Mouse (Mus musculus) spleen, postnatal 14 days (tissue): ENCODE data around the gene Gm11627.
A peak's percentile ranks its signal among the peaks of the same experiment; 100 is the strongest.

ENCODE experiments used
- DNase-seq, 2 experiments: peaks; one replicate each; pipeline ENCODE4 v3.0.0; 2021 to 2022; ENCODE audit warnings: low spot score in 2 of 2

Gm11627 gene

DNA sequence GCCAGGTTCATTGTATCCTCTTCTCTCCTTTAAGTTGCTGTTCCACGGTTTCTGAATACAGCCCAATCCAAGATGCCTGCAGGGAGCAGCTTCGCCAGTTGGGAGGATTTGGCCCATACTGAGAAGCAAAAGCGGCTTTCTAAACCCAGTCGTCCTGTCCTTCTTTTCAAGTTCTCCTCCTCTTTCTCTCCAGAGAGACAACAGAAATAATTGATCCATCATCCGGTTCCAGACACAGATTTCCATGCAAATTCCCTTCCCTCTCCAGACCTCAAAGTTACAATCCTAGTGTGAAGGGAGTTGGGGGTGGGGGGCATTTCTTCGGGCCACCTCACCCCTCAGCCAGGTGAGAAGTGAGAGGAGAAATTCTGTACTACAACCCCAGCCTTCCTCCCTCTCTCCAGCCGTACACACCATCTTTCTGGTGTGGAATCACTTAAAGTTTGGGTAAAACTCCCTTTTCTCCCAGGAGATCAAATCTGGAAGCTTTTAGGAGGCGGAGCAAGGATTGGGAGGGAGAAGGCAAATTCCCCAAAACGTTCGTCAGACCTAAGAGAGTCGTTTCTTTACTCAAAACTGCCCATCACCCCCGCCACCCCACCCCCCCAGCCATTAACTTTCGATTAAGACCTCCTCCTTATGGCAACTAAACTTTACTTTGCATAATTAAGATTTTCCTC is 23.7 kb upstream of the Gm11627 start:
- no peak for DNase-seq

DNA sequence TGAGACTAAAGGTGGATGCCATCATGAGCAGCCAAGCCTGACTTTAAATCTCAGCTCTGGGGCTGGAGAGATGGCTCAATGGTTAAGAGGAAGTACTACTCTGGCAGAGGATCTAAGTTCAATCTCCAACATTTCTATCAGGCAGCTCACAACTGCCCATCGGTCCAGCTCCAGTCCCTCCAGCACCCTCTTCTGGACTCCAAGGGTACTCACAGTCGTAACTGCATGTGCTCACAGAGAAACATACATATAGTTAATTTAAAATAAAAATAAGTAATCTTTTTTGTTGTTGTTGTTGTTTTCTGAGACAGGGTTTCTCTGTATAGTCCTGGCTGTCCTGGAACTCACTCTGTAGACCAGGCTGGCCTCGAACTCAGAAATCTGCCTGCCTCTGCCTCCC is 20.7 kb upstream of the Gm11627 start:
- DNase-seq: no peak

DNA sequence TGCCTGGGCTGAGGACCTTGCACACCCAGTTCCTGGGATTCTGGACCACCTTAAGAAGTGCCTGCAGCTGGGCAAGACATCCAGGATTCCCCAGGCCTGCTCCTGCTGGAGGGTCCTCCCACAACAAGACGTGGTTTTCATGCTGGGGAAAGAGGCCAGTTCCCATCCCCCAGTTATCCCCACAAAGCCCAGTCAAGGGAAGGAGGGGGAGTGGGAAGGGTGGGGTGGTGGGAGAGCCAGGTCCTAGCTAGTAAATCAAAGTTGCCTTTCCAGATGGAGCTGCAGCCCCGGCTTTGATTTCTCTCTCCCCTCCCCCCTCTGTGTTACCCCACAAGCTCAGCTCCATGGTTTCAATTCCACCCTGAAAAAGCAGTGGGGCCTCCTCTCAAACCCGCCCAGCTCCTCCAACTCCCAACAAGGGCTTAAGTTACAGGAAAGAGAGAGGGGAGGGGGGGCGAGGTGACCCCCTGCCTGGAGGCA is 16.1 kb upstream of the Gm11627 start:
- no peak for DNase-seq

DNA sequence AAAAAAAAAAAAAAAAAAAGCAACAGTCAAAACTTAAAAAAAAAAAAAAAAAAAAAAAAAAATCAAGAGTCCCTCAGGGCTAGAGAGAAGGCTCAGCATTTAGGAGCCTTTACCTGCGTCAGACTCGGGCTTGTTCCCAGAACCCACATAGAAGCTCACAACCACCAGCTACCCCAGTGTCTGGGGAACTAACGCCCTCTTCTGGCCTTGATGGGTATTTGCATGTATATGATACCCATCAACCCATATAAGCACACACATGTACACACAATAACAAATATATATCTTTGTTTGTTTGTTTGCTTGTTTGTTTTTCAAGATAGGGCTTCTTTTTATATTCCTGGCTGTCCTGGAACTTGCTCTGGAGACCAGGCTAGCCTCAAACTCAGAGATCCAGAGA is 8.3 kb upstream of the Gm11627 start:
- no peak for DNase-seq

DNA sequence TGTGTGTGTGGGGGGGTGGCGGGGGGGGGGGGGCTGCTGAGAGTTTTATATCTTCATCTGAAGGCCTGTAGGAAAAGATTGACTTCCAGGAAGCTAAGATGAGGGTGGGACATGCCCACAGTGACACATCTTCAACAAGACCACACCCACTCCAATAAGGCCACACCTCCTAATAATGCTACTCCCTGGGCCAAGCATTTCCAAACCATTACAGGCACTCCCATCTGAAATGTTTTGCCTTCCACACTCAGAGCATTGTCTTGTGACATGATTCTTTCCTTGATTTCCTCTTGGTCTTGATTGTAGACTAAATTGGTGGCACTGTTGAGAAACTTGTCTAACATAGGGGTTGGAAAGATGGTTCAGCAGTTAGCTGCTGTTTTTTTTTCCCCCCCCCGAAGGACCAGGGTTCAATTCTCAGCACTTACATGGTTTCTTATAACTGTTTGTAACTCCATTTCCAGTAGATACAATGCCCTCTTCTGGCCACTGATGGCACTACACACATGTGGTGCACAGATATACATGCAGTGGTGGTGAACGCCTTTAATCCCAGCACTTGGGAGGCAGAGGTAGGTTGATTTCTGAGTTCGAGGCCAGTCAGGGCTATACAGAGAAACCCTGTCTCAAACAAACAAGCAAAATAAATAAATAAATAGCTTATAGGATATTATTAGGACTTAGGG is 7.3 kb upstream of the Gm11627 start:
- DNase-seq: no peak

DNA sequence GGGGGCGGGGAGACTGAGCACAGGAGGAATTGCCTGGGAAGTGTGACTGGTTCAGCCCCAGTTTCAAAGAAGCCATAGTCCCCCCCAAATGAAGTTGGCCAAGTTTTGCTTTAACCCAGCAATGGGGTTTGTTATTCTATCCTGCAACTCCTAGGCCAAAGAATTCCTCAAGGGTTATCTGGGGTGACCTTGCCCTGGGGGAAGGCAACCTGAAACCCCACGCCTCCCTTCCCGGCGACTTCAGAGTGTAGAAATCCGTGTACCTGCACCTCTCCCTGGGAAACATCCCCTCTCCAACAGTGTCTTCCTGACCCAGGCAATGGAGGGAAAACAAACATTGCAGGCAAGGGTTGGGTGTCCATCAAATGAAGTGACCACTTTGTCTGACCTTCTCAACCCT is 3.5 kb upstream of the Gm11627 start:
- DNase-seq: no peak

DNA sequence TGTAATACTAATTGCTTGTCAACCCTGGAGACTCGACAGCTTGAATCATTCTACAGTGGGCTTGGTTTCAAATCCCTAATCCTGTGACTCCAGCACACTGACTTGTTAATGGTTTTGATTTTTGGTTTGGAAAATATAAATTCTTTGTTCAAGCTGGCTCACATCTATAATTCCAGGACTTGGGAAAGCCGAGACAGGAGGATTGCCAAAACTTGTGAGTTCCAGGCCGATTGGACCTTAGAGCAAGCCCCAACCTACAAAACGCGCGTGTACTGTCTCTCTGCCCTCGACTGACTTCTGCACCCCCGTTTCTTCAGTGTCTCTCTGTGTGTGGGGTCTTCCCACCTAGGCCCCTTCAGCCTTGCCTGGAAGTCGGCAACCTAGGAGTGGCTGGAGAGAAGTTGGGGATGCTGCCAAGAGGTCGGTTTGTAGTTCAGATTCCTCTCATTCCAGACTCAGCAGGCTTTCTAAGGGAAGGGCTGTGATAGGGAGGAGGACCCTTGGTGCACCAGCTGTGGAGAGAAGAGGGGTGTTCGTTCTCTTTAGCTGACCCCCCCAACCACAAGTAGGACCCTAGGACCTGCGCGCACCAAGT is 2.9 kb upstream of the Gm11627 start:
- DNase-seq: no peak

DNA sequence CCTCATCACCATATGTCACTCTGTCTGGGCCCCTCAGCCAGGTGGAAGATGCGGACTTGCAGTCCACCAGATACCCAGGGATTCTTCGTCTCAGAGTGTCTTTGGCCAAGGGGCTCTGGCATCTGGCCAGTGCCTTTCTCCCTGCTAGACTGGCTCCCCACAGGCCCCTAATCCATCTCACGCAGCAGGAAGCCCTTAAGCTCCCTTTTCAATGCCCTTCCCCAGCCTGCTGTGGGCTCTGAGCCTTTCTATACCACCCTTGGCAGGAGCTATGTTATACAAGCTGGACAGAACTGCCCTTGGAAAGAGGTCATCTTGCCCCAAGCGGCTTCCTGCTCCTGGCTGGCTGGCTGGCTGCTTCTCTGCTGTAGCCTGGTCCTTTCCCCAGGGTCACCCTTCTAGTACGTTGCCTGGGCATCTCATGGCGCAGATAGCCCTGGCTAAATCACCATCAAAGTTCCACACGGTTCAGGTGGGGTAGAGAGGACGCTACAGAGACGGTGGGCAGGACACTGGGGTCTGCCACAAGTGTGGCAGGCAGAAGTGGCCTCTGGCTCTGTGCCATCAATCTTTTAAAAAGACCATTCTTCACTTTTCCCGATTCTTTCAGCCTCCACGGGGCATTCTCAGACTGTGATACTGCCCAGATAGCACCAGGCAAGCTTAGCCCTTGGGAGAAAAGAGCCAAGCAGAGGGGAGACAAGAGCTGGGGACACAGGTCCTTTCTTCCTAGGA is 2.2 kb upstream of the Gm11627 start:
- no peak for DNase-seq

DNA sequence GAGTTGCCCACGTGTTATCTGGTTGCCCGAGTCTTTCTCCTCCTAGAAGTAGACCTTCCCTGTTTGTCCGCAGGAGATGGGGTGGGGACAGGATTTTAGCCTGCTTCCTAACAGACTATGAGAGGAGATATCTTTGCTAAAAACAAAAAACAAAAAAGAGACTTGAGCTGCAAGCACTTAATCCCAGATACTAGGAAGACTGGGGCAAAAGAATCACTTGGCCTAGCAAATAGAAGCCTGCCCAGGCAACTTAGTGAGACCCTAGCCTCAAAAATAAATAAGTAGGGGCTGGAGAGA is 721 bp upstream of the Gm11627 start:
- no peak for DNase-seq

DNA sequence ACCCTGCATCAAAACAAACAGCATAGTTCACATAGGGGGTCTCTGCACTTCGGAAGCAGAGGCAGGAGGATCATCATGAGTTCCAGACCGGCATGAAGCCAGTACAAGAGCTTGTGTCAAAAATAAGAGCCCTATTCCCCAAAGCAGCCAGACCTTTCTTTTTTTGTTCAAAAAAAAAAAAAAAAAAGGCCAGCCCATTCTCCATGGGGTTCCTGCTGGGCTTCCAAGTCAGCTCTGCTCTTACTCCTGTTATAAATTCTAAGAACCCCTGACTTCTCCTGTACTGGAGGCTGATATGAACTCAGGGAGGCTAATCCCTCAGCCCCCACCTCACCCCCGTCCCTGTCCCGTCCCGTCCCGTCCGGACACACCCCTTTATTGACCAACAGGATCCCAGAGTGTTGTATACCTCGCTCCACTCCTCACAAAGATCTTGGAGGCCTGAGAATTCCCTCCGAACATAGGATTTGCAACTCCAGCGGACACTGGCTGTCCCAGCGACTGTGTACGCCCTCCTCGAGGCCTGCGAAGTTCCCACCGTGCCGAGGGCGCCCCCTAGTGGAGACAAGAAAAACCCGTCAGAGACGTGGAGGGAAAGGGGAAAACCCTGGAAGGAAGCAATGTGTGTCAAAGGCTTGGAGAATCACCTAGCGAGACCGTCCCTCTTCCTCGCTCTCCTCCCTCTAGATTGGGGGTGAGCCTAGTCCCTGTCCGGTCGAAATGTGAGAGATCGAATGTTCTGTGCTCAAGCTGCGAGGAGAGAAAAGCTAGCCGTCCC is 731 bp downstream of the Gm11627 start:
- DNase-seq: peak; percentile 49 to 68

DNA sequence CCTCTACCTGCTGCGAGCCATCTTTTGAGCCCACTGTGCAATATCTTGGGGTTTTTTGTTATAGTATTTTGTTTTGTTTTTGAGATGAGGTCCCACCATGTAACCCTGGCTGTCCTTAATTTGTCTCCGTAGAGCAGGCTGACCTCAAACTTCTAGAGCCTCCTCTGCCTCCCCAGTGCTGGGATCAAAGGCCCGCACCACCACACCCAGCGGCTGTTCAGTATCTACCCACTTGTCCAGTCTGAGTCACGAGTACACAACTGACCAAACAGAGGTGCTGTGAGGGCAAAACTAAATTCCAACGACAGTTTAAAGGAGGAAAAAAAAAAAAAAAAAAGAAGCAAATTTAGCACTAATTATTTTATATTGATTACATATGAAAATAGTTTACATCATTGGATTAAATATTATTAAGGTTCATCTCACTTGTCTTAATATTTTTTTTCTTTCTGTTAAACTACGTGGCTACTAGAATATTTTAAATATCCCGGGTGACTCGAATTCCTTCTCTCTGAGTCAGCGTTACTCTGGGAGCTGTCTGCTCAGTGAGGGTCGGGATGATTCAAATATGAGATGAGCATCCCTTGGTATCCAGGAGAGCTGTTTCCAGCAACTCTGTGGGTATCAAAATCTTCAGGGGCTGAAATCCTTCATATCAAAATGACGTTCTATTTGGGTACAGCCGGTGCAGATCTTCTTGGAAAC is 3.1 kb downstream of the Gm11627 start:
- DNase-seq: no peak

DNA sequence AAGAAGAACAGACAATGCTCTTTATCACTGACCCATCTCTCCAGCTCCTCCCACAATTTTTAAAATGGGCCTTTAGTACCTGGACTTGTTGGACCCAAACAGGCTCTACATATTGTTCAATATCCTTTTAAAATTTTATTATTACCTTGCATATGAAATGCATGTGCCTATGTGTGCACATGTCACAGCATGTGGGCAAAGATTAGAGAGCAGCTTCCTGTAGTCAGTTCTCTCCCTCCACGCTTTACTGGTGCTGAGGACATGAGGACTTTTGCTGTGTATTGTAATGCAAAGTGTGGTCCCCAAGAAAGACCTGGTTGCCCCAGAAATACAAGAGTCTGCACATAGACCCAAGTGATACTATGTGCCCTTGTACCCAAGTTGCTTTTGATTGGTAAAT is 4.2 kb downstream of the Gm11627 start:
- no peak for DNase-seq

DNA sequence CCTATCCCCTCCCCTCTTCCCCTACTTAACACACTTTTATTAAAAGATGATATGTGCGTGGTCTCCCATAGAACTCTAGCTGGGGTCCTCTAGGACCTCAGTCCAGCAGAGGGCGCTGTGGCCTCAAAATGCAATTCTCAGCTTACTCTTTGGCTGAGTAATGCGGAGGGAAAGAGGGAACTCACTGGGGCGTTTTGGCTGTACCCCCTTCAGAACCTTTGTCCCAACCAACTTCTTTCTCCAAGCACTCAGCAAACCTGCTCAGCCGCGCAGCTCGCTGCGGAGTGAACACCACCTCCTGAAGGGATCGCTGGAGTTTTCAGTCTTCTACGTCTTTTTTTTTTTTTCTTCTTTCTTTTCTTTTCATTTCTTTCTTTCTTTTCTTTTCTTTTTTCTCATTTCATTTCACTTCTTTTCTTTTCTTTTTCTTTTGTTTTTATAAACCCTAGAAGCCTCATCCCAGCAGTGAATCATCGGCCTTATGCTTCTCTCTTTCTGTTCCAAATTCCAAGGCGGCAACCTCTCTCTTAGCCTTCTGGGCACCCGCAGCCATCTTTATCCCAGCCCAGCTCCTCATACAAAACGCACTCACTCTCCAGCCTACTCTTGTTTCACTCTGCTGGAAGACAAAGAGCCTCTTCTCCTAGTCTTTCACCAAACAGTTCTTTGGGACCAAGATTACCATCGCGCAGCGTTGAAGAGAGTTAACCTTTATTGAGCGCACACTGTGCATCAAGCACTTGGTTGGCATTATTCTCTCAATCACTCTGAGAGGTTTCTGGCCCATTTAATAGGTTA is 6.2 kb downstream of the Gm11627 start:
- peak; percentile 62 to 76 for DNase-seq

DNA sequence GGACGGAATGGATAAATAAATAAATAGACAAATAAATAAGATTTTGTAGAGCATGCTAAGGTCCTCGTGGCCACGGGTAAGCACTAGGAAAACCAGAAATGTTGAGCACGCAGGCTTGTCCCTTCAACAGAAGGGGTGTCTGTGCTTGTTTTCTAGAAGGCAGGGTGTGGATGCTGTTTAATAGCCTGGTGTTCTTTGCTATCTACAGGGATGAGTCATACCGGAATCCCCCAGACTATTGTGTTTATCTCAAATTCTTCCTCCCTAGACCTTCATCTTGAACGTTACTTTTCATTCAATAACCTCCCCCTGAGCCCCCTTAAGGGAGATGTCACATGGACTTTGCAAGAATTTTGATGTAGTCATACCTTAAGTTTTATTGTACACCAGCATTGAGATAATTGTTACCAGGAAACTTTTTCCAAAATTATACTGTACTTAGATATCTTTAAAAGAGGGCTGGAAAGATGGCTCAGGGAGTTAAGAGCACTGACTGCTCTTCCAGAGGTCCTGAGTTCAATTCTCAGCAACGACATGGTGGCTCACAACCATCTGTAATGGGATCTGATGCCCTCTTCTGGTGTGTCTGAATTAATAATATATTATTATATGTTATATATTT is 10.4 kb downstream of the Gm11627 start:
- DNase-seq: no peak

DNA sequence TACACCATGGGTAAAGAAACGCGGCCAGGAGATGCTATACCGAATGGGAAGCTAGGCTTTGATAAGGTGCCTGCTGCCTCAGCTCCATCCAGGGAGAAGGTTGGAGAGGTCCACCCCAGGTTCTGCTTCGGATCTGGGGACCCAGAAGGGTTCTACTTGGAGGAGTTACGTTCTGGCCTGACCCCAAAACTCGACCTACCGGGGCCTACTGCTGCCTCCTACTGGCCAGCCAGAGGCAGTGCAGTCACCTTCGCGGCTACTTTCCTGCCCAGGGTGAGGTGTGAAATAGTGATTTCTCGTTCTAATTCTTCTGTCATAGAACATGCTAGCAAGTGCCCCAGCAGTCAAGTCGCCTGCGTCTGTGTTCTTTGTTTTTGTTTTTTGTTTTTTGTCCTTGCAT is 11.1 kb downstream of the Gm11627 start:
- no peak for DNase-seq

DNA sequence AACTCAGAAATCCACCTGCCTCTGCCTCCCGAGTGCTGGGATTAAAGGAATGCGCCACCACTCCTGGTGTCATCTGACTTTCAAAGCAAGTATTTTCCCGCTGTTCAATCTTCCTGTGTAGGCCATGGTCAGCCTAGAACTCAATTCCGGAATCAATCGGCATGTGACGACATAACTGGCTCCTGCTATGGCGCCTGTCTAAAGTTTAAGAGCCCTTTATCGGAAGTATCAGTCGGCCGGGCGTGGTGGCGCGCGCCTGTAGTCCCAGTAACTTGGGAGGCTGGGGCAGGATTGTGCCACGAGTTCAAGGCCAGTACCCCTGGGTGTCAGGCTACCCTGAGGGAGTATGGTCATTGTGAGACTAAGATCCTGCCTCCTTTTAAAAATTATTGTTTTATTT is 11.5 kb downstream of the Gm11627 start:
- DNase-seq: no peak

DNA sequence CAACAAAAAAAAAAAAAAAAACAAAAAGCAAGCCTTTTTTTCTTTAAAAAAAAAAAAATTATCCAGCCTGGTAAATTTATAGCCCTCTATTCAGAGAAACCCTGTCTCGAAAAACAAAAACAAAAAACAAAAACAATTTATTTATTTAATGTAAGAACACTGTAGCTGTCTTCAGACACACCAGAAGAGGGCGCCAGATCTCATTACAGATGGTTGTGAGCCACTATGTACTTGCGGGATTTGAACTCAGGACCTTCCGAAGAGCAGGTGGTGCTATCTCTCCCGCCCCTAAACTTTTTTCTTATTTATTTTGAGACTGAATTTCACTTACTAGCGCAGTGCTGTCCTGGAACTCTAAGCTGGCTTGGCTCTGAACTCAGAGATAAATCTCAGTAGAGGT is 12.1 kb downstream of the Gm11627 start:
- DNase-seq: no peak

DNA sequence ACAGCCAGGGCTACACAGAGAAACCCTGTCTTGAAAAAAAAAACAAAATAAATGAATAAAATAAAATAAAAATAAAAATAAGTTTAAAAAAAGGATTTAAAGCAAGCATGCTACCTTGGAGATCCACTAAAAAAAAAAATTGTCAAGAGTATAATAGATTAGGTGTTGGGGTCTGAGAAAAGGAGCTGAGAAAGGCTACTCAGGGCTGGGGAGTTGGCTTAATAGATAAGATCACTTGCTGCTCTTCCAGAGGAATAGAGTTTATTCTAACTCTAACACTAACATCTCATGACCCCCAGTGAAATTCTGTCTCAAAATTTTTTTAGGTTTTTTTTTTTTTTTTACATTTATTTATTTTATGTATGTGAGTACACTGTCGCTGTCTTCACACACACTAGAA is 13.0 kb downstream of the Gm11627 start:
- DNase-seq: no peak

DNA sequence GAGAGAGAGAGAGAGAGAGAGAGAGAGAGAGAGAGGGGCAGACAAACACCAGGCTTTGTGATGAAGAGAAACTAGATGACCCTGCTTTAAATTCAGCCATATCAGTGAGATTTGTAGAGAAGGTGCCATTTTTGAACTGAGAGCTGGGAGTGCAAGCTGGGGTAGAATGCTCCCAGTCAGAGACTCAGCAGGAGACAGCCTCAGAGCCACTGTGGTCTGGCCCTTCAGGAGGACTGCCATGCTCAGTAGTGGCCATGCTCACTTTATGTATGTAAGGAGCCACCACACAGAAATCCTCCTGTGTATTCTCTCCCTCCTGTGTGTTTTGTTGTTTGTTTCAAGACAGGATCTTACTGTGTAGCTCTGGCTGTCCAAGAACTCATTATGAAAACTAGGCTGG is 13.5 kb downstream of the Gm11627 start:
- no peak for DNase-seq
